Mouse (Mus musculus) gastrocnemius, postnatal 14 days (tissue): ENCODE data around the gene Mybpc1. TPM values are rescaled to one million over a fixed set of nuclear protein-coding genes. Genes with fewer than 3 reads are reported as not detected.
"Not testable (repeated sequence)": the region's sequence is repeated elsewhere in the genome, so short reads cannot be mapped to it uniquely, and the experiment has no call there.

Experiments
- DNase-seq: peaks from one replicate; pipeline ENCODE4 v3.0.0; 2021; ENCODE audit warnings: mixed read lengths
- intact Hi-C: fragments of 180-260 bp; cut with DNase I; formaldehyde crosslinking; loops from one replicate; pipeline ENCODE4 v1.15.1; 2025; ENCODE audit warnings: low total_unique reads
- total RNA-seq, 2 experiments: library from RNA; stranded (reverse); gene quantifications; 2 replicates each; pipeline ENCODE4 v1.2.3; 2021

Mybpc1 gene
- total RNA-seq, 2 experiments from 2014 or later, result 1,223 to 1,292 TPM

DNA sequence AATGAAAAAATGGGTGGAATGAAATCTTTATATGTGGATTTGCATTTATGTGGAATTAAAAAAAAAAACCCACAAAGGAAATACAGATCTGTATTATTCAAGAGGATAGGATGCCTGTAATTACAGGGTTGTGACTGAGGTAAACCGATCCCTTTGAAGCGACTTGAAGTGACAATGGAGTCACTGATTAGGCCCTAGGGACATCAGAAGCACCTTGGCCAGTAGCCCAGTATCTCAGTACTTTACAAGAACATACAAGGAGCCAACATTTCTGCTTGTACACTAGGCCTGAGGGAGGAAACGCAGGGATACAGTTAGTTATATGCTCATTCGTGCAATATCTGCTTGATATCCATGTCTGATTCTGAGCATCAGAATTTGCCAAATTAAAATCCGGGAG lies 32.8 kb downstream of the Mybpc1 start:
- intact Hi-C loops, result no loop called here
- no peak for DNase-seq

DNA sequence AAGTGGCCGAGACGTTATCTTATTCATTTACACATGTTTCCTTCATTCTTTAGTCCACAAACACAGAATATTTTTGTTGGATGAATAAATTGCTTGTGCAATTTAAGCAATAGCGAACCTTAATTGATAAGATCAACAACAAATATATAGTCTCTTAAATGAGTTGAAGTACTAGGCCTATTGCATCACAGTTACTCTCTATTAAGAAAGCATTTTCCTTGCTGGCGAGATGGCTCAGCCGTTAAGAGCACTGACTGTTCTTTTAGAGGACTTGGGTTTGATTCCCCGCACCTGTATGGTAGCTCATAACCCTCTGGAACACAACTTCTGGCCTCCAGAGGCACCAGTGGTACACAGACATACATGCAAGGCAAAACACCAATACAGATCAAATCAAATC lies 47.9 kb downstream of the Mybpc1 start:
- intact Hi-C loops, result no loop called here
- DNase-seq, result no peak

DNA sequence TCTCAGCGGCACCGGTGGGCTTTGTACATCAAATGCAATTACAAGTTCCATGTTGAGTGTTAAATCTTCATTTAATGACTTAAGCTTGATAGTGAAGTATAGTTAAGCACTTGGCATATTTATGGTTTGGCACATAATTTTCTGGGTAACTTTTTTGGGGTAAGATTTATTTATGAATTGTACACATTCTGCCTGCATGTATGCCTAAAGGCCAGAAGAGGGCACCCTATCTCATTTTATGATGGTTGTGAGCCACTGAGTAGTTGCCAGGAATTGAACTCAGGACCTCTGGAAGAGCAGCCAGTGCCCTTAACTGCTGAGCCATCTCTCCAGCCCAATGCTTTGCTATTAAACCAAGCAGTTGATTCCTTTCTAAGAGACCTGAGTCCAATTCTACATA lies 52.2 kb downstream of the Mybpc1 start:
- DNase-seq, result no peak
- intact Hi-C loops, result no loop called here

DNA sequence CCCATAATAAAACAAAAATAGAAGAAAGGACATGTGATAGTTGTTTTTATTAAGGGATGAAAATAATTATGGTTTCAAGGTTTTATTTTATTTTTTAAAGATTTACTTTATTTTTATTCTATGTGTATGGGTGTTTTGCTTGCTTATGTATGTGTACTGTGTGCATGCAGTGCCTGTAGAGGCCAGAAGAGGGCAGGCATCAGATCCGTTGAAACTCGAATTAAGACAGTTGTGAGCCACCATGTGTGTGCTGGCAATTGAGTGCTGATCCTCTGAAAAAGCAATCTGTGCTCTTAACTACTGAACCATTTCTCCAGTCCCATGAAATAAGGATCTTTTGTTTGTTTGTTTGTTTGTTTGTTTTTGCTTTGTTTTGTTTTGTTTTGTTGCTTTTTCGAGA lies 54.7 kb downstream of the Mybpc1 start:
- intact Hi-C loops, result no loop called here
- no peak for DNase-seq

DNA sequence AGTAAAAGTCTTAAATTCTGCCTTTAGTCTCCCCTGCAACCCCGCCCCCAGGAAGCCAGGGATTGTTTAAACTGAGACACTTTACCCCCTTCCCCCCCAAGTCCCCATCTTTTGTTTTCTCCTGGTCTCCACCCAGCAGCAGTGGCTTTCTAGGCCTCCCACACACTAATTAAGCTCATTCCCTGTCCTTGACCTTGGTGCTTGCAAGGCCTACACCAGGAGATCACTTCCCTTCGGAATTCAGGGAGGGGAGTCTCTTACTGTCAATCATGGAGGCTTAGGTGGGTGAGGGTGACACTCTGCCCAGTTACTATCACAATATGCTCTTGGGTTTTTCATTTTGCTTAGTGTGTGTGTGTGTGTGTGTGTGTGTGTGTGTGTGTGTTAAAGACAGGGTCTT lies 57.3 kb downstream of the Mybpc1 start:
- DNase-seq, result no peak
- intact Hi-C loops, result no loop called here

DNA sequence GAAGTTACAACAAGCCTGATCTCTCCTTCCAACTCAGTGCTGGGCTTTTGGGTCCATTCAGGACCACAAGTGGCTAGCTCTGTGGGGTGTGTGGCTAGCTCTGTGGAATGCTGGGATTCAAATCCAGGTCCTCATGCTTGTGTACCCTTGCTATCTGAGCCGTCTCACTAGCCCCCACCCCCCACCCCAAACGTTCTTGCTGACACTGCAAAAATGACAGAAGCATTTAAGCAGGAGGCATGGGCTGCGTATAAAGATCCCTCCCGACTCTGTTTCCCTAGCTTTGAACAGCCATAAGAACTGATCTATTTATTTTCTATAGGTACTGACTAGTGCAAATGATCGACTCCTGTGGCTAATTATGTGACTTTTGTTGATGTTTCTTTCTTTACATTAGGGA lies 74.3 kb downstream of the Mybpc1 start:
- DNase-seq, result no peak
- intact Hi-C loops, result no loop called here

DNA sequence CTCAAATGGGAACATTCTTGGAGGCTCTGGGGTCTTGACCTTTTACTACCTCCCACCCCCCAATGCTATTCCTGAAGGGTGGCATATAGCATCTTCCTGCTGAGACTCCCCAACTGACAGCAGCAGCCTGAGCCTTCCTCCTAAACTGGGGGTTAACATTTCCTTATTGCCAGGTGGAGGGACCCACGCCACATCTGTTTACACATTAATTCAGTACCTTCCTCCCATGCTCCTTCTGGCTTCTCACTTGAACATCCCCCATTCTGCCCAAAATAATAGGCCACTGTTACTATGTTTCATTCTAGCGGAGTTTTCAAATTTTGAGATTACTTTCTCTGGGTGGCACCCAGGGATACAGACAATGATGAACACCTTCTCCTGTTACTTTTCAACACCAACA lies 80.9 kb downstream of the Mybpc1 start:
- DNase-seq, result no peak
- intact Hi-C loops, result no loop called here

DNA sequence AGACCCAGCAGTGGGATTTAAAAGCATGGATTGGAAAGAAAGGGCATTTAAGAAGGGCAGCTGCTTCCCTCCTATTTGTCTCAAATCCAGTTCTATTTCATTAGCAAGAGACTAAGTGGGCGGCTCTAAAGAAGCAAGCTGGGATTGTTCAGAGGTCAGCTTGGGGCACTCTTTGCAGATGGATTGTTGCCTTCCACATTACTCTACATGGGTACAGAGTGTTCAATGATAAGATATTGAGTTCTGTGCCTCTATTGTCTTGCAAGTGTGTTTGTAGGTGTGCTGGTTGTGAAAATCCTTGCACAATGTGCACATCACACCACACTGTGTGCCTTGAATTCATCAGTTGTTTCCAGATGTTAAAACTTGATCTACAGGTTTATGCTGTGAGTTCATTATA lies 81.7 kb downstream of the Mybpc1 start:
- DNase-seq, result no peak
- intact Hi-C loops, result no loop called here

DNA sequence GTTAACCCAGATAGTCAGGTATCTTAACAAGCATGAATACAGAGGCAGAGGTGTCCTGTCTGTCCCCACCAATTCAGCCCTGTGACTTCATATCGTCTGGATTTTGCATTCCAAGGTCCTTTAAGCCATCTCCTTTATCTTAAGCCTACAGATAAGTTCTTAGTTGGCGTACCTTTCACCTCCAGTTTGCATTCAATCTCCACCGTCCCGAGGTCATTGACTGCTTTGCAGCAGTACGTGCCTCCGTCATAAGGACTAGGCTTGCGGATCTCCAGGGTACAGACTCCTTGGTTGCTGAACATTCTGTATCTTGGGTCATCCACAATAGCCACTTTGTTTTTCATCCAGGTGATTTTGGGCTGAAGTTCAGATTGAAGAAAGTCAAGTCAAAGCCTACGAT lies 82.2 kb downstream of the Mybpc1 start:
- intact Hi-C loops, result no loop called here
- DNase-seq, result no peak

DNA sequence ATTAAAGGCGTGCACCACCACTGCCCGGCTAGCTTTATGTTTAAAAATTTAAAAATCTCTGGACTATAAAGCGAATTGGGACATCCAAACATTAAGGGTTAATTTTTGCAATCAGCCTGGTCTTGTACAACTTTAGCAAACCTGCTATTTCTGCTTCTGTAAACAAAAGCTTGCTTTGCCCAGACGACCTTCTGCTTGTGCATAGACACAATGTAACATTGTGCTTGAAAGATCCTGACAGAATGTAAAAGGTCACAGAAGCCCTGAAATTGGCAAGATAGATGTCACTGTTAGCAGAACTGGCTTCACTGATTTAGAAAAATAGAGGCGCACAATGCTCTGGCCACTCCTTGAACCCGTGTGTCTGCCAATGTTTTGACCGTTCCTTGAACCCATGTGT lies 89.9 kb downstream of the Mybpc1 start:
- intact Hi-C loops, DNase-seq: not testable (repeated sequence)

DNA sequence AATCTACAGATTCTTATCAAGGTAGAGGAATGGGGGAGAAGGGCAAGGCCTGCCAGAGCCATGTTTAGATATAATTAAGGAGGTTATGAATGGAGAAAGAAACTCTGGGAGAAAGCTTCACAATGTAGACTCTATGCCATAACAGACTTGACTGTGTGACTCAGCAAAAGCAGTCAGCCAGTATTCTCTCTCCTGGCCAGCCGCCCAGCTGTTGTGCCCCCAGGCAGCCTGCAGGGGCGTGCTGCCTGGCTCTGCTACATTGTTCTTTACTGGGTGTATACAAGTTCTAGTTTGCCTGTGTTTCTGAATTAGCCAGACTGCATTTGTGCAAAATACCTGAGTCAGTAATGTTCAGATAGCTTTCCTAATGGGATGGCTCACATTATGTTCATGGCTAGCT lies 90.5 kb downstream of the Mybpc1 start:
- peak; percentile 70 for DNase-seq
- intact Hi-C loops, result no loop called here

DNA sequence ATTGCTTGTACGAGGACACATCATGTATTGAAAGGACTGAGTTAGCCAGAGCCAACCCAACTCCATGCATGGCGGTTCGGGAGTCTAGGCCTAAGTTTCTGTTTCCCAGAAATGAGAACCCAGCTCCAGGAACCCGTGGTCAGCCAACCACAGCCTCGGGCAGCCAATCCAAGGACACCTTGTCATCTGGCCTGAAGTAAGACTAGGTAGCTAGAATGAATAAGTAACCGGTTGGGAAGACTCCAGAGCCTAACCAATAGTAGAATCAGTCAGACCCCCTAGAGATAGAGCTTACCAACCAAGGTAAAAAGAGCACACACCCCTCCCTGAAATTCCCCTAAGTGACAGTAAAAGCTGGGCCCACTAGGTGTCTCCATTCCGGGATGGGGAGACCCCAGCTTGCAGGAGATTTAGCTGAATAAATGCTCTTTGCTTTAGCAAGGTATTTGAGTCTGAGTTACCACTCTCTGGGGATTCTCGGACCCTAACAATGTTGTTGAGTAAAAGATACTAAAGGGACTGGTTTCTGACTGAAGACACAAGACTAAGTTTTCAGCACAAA lies 91.3 kb downstream of the Mybpc1 start:
- intact Hi-C loops, result no loop called here
- no peak for DNase-seq

DNA sequence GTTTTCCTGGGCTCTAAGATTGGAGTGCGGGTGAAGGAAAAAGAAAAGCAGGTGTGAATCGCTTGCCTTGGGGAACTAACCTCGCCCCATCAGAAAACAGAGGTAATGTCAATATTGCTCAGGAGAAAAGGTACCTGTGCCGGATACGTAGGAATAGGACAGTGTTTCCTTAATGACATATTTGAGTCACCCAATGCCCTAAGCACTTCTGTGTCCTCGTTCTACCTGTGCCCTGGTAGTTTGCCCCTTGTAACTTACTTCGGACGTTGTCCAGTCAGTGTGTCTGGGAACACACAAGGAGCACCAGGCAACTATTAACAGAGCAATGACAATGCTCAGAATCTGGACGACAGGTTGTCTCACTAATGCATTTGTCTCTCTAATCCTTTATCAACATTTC lies 93.6 kb downstream of the Mybpc1 start:
- intact Hi-C loops, result no loop called here
- DNase-seq, result no peak

DNA sequence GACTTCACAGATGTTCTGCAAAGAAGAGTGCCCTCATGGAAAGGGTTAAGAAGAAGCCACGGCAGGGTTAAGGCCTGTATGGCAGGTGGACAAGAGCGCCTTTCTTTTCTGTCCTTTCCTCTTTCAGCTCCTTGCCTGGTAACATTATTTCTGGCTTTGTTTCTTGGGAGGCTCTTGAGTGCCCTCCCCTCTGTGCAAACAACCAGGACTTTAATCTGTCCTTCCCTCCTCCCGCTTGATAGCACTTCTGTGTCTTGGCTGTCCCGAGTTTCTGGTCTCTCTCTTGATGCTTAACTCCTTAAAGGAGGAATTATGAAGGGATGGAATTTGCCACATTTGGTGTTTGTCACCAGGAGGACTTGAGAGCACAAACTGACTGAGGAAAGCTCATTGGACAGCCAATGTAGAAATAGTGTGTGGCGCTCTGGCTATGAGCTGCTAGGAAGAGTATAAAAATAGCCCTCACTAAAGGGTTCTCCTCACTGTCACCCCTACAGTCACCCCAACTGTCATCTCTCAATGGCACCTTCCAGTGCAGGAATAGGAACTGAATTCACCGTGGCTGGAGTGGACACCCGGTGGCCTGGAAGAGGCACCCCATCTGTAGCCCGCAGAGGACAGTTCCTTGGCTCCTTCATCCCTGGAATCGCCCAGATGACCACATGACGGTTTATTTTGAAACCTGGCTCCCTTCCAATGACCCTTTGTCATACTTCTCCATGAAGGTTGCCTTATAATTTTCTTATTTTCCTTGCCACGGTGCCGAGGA lies 94.3 kb downstream of the Mybpc1 start:
- intact Hi-C loops, result no loop called here
- DNase-seq, result peak; percentile 12

DNA sequence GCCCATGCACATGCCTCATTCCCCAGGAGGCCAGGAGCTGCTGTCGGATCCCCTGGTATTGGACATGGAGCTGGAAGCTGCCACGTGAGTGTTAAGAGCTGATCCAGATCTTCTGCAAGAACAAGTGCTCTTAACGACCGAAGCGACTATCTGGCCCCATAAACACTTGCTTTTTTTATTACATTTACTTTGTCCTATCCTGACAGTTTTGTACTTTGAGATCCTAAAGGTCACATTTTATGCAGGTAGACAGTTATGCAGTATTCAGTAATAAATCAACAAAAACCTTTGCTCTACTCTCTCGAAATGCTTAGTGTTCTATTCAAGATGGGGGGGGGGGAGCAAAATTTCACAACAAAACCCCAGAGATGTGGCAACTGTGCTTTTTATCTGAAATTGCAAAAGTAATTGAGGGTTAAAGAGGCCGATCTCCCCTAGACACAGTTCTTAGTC lies 97.2 kb downstream of the Mybpc1 start:
- intact Hi-C loops, result no loop called here
- DNase-seq, result no peak

DNA sequence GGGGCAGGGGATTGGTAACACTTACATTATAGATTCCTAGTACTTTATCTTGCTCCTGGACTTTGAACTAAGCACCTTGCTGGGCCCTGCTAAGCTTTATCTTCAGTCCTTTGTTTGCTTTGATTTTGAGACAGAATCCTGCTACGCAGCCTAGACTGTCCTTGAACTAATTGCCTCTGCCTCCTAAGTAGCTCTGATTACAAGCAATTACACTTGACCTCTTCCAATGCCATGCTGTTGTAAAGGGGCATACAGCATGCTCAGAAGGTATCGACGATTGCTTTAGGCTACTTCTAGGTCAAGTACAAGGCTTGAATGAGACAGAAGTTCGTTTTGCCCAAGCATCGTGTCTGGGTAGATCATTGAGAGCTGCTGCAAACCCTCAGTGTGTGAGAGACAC lies 99.7 kb downstream of the Mybpc1 start:
- intact Hi-C loops, result no loop called here
- DNase-seq, result no peak

DNA sequence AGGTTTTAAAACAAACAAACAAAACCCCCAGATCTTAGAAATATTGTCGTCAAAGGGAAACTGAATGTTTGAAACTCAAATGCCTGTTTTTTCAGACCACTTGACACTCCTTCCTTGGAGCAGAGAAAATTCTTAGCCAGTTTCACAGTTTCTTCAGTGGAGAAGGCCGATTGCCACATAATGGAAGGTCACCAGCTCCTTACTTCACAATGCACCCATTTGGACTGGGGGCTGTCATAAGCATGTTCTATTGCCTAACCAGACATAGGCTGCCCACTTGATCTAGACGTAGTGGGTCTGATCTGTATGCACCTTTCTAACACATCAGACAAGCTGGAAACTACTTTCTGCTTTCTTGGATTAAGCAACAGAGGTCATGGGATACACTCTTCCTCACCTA lies 100.5 kb downstream of the Mybpc1 start:
- intact Hi-C loops, result no loop called here
- no peak for DNase-seq

DNA sequence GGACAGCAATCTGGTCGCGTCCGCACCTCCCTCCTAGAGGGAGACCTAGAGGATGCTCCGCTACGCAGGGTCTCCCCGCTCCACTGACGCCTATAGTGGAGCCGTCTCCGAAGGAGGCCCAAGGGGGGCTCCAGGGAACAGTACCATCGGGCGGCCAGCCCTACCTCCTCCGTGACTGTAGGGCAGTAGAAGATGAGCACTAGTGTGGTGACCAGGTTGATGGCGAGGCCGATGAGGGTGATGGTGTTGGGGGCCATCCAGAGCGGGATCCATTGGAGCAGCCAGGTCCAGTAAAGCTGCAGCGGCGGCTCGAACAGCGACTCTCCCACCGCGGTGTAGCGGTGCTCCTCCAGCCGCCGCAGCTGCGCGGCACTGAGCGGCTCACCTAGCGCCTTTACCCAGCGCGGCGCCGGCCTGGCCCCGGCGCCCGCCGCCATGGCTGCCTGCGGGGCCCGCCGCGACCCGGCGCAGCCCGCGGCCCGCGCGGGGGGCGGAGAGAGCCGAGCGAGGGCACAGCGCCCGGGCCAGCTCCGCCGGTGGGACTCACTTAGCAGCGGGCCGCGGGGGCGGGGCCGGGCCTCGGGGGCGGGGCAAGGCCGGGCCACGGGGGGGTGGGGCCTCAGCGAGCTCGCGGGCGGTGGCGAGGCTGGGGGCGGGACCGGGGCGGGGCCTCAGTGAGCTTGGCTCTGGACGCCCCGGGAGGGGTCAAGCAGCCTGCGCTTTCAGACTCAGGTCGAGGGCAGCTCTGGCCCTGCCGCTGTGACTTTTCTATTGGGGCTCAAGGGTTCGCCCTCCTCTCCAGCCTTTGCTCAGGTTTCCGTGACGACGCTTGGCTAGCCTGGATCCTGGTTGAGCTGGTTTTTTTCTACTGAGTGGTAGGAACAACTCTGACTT lies 101.3 kb downstream of the Mybpc1 start, which contains the start of gene Chpt1:
Chpt1 (minus strand) TSS at position 653 of the 894 bp plus-strand sequence.
- DNase-seq, result peak; percentile 92
- intact Hi-C loops, result no loop called here

DNA sequence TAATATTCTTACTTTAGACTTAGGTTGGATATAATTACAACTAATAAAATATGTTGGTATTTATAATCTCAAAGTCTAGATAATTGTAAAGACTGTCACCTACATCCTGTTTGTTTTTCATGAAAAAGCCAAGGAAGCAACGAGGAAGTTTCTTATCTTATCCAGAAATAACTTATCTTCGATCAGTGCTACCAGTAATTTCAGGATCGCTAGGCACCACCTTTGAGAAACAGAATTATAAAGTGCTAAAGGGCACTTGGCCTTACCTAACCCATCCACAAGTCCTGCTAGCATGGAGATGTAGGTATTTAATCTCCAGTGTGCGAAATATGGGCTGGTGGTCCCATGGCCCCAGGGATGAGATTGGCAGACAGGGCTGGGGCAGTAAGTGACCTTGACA lies 102.0 kb downstream of the Mybpc1 start:
- no peak for DNase-seq
- intact Hi-C loops, result no loop called here
